Mouse (Mus musculus) hindbrain, embryonic 14.5 days (tissue): ENCODE results near the gene Timm9. TPM values are rescaled to one million over a fixed set of nuclear protein-coding genes. Genes with fewer than 3 reads are reported as not detected.

Experiments used
- ATAC-seq: fragments of 200-750 bp; cut with Nextera tagmentation; 2 replicates; pipeline ENCODE4 v1.8.0; 2017; ENCODE audit warnings: moderate number of reproducible peaks, mild to moderate bottlenecking, moderate TSS enrichment, moderate library complexity; ENCODE audit not compliant: low FRiP score
- DNase-seq: peaks from one replicate; pipeline ENCODE4 v3.0.0-alpha.2; 2015; ENCODE audit warnings: low spot score
- H3K27ac ChIP-seq: fragments of 300-500 bp; sonication (generic); 2 replicates; pipeline ENCODE4 v1.5.1; 2014; ENCODE audit warnings: mild to moderate bottlenecking, moderate library complexity
- H3K27me3 ChIP-seq: fragments of 300-500 bp; sonication (generic); 2 replicates; pipeline ENCODE4 v1.6.1; 2014; ENCODE audit warnings: mild to moderate bottlenecking, low read length, mixed read lengths; ENCODE audit not compliant: control insufficient read depth, insufficient read depth
- H3K36me3 ChIP-seq: fragments of 300-500 bp; sonication (generic); replicated peaks from 2 replicates; pipeline ENCODE4 v1.6.1; 2014; ENCODE audit not compliant: control insufficient read depth, insufficient read depth
- H3K4me1 ChIP-seq: fragments of 300-500 bp; sonication (generic); replicated peaks from 2 replicates; pipeline ENCODE4 v1.6.1; 2014; ENCODE audit warnings: antibody characterized with exemption, low read length, mixed read lengths; ENCODE audit not compliant: control insufficient read depth, insufficient read depth
- H3K4me2 ChIP-seq: fragments of 300-500 bp; sonication (generic); replicated peaks from 2 replicates; pipeline ENCODE4 v1.6.1; 2014; ENCODE audit warnings: mild to moderate bottlenecking, moderate library complexity
- H3K4me3 ChIP-seq: fragments of 300-500 bp; sonication (generic); replicated peaks from 2 replicates; pipeline ENCODE4 v1.5.1; 2014; ENCODE audit warnings: mild to moderate bottlenecking, low read length
- H3K9ac ChIP-seq: fragments of 300-500 bp; sonication (generic); 2 replicates; pipeline ENCODE4 v1.6.1; 2014
- H3K9me3 ChIP-seq: fragments of 300-500 bp; sonication (generic); 2 replicates; pipeline ENCODE4 v1.6.1; 2016; ENCODE audit warnings: low read length; ENCODE audit not compliant: control insufficient read depth
- WGBS: fragments of 180-500 bp; shearing (Covaris S2); extraction: QIAGEN DNeasy Blood & Tissue Kit; methylation state at CpG from one replicate; pipeline ENCODE4 v1.1.7; 2014; 5-methylcytosine and 5-hydroxymethylcytosine counted together
- polyA plus RNA-seq: library from polyadenylated mRNA; unstranded; fragments of >200 nt; fragmentation: Nextera tagmentation; extraction: Ambion mirVana; gene quantifications from 2 replicates; pipeline ENCODE4 v1.2.1, GENCODE M21; 2014

Gene Timm9
- polyA plus RNA-seq = 114 and 116 TPM in 2 replicates

GRCm38 (mm10) chr12:71136130-71136973 lies at the start of gene Timm9, which contains the start of gene 2700049A03Rik:
Gene Timm9, minus strand, starts transcription at chr12:71136684.
Gene 2700049A03Rik, plus strand, starts transcription at chr12:71136848.
- DNase-seq (peak; percentile 85), ATAC-seq (peak; percentile 94)
- WGBS = under 1% methylated on average over 52 of the region's 52 CpGs
- Histone ChIP-seq H3K4me3 (peak within 1 kb of the TSS; percentile 86), H3K9ac (peak within 1 kb of the TSS; percentile 92), H3K9me3 (no peaks in the 10 kb centered on the region), H3K36me3 (peaks cover 31% of the 10 kb centered on the region), H3K4me2 (peak within 1 kb of the TSS; percentile 89), H3K27ac (peak within 1 kb of the TSS; percentile 72), H3K27me3 (no peaks in the 10 kb centered on the region), H3K4me1 (peaks cover 22% of the 10 kb centered on the region)

- Histone ChIP-seq H3K36me3 (peaks cover 66% of the 10 kb centered on the region), H3K27me3 (no peaks in the 10 kb centered on the region), H3K27ac (no peak overlapping the region), H3K4me1 (no peaks in the 10 kb centered on the region), H3K9ac (no peak overlapping the region), H3K4me2 (no peak overlapping the region), H3K9me3 (no peaks in the 10 kb centered on the region), H3K4me3 (no peak overlapping the region)
- DNase-seq = no peak
- no peak for ATAC-seq
- WGBS = 99% methylated on average over 4 of the region's 4 CpGs
Observed at GRCm38 (mm10) chr12:71184396-71184795, 47.9 kb upstream of the Timm9 start.

- Histone ChIP-seq H3K4me2 (no peak overlapping the region), H3K9ac (no peak overlapping the region), H3K9me3 (no peaks in the 10 kb centered on the region), H3K27me3 (no peaks in the 10 kb centered on the region), H3K4me3 (no peak overlapping the region), H3K27ac (no peak overlapping the region), H3K4me1 (no peaks in the 10 kb centered on the region), H3K36me3 (peaks cover 66% of the 10 kb centered on the region)
- no peak for DNase-seq
- ATAC-seq = no peak
- WGBS = 98% methylated on average over 3 of the region's 3 CpGs
Observed at GRCm38 (mm10) chr12:71183736-71184135, 47.3 kb upstream of the Timm9 start.

GRCm38 (mm10) chr12:71169911-71170310 lies 33.4 kb upstream of the Timm9 start:
- DNase-seq = no peak
- Histone ChIP-seq H3K4me1 (no peaks in the 10 kb centered on the region), H3K4me2 (no peak overlapping the region), H3K4me3 (no peak overlapping the region), H3K27me3 (no peaks in the 10 kb centered on the region), H3K9me3 (no peaks in the 10 kb centered on the region), H3K36me3 (peaks cover 62% of the 10 kb centered on the region), H3K9ac (no peak overlapping the region), H3K27ac (no peak overlapping the region)
- ATAC-seq = no peak
- 94% methylated on average over 1 of the region's 1 CpGs for WGBS

- Histone ChIP-seq H3K9me3 (no peaks in the 10 kb centered on the region), H3K27me3 (no peaks in the 10 kb centered on the region), H3K4me2 (no peak overlapping the region), H3K4me3 (no peak overlapping the region), H3K9ac (no peak overlapping the region), H3K36me3 (peaks cover 78% of the 10 kb centered on the region), H3K27ac (no peak overlapping the region), H3K4me1 (no peaks in the 10 kb centered on the region)
- WGBS = 94% methylated on average over 9 of the region's 9 CpGs
- ATAC-seq = no peak
- no peak for DNase-seq
Observed at GRCm38 (mm10) chr12:71164410-71164809, 27.9 kb upstream of the Timm9 start.

- peaks cover 82% of the 10 kb centered on the region for H3K36me3 ChIP-seq
- WGBS = 91% methylated on average over 6 of the region's 6 CpGs
- DNase-seq = no peak
Observed at GRCm38 (mm10) chr12:71157974-71158373, 21.5 kb upstream of the Timm9 start.

GRCm38 (mm10) chr12:71154979-71155378 lies 18.5 kb upstream of the Timm9 start:
- WGBS = 96% methylated on average over 6 of the region's 6 CpGs

More at GRCm38 (mm10) chr12:71157974-71158373, 21.5 kb upstream of the Timm9 start:
- Histone ChIP-seq H3K9me3 (no peaks in the 10 kb centered on the region), H3K9ac (no peak overlapping the region), H3K27me3 (no peaks in the 10 kb centered on the region), H3K4me1 (no peaks in the 10 kb centered on the region), H3K27ac (no peak overlapping the region), H3K4me2 (no peak overlapping the region), H3K4me3 (no peak overlapping the region)
- ATAC-seq = no peak

GRCm38 (mm10) chr12:71150167-71150566 lies 13.7 kb upstream of the Timm9 start:
- no peak overlapping the region for H3K4me2 ChIP-seq
- peaks cover 68% of the 10 kb centered on the region for H3K36me3 ChIP-seq
- ATAC-seq (no peak), DNase-seq (no peak)
- H3K9ac ChIP-seq = no peak overlapping the region
- H3K27me3 ChIP-seq = no peaks in the 10 kb centered on the region
- no peak overlapping the region for H3K4me3 ChIP-seq
- no peaks in the 10 kb centered on the region for H3K9me3 ChIP-seq
- no peaks in the 10 kb centered on the region for H3K4me1 ChIP-seq
- no peak overlapping the region for H3K27ac ChIP-seq
- WGBS = 97% methylated on average over 8 of the region's 8 CpGs

More at GRCm38 (mm10) chr12:71154979-71155378, 18.5 kb upstream of the Timm9 start:
- Histone ChIP-seq H3K27me3 (no peaks in the 10 kb centered on the region), H3K9ac (no peak overlapping the region), H3K27ac (no peak overlapping the region), H3K4me3 (no peak overlapping the region), H3K9me3 (no peaks in the 10 kb centered on the region), H3K4me1 (no peaks in the 10 kb centered on the region), H3K36me3 (peaks cover 78% of the 10 kb centered on the region), H3K4me2 (no peak overlapping the region)
- no peak for DNase-seq
- ATAC-seq = no peak

GRCm38 (mm10) chr12:71149456-71149855 lies 13.0 kb upstream of the Timm9 start:
- H3K4me2 ChIP-seq = no peak overlapping the region
- H3K27ac ChIP-seq = no peak overlapping the region
- peaks cover 61% of the 10 kb centered on the region for H3K36me3 ChIP-seq
- no peaks in the 10 kb centered on the region for H3K9me3 ChIP-seq
- ATAC-seq (no peak), DNase-seq (no peak)
- WGBS = 90% methylated on average over 6 of the region's 6 CpGs
- no peaks in the 10 kb centered on the region for H3K4me1 ChIP-seq
- H3K4me3 ChIP-seq = no peak overlapping the region
- H3K9ac ChIP-seq = no peak overlapping the region
- H3K27me3 ChIP-seq = no peaks in the 10 kb centered on the region
